Mouse (Mus musculus): ENCODE data around the gene Thrsp. TPM values are rescaled to one million over a fixed set of nuclear protein-coding genes. Genes with fewer than 3 reads are reported as not detected.

Thrsp gene
- total RNA-seq, 1 experiment: 0.89 TPM

GRCm38 (mm10) chr7:97411106-97411505 lies 6.4 kb downstream of the Thrsp start:
- peaks cover 4 to 10% of the 10 kb centered on the region in 2 experiments; a peak in 1 of 4 replicates for H3K4me1 ChIP-seq (ENCODE audit: control insufficient read depth in 2 of 2, insufficient read depth in 2 of 2, low read length in 2 of 2, poor library complexity in 1 of 2)
- in situ Hi-C loops (cut with MboI; ENCODE audit: low sequenced_read_pairs in 2 of 2, unreplicated experiment in 2 of 2): no loop called here
- H3K27ac ChIP-seq (ENCODE audit: insufficient read depth, low read depth, low read length, poor library complexity, severe bottlenecking): no peak overlapping the region
- H3K4me3 ChIP-seq (ENCODE audit: insufficient read depth in 1 of 2, low read depth in 1 of 2, low read length in 2 of 2, poor library complexity in 1 of 2, severe bottlenecking in 1 of 2): no peak overlapping the region
- DNase-seq (ENCODE audit: low read depth, low spot score): no peak
- peaks cover 9% of the 10 kb centered on the region; the same call in 1 of the 2 replicates for H3K36me3 ChIP-seq (ENCODE audit: control insufficient read depth, insufficient read depth, low read length, poor library complexity, severe bottlenecking)
- TF ChIP-seq HCFC1 (IDR thresholded peaks at IDR 0.05; ENCODE audit: borderline replicate concordance, insufficient read depth, low read length): no peak
- TF ChIP-seq CHD2 (IDR thresholded peaks at IDR 0.05; ENCODE audit: low read depth, low read length): no peak
- no peak for TF ChIP-seq MAFK (IDR thresholded peaks at IDR 0.05; ENCODE audit: insufficient read depth, low read depth, low read length)
- no peak for TF ChIP-seq ZNF384 (IDR thresholded peaks at IDR 0.05; ENCODE audit: low read depth, low read length)
- no peaks in the 10 kb centered on the region for H3K9me3 ChIP-seq (ENCODE audit: control insufficient read depth, insufficient read depth, low read depth, low read length)
- H3K9ac ChIP-seq (ENCODE audit: insufficient read depth, low read depth, low read length, poor library complexity, severe bottlenecking): no peak overlapping the region

GRCm38 (mm10) chr7:97407145-97407544 lies 10.4 kb downstream of the Thrsp start:
- in situ Hi-C loops (cut with MboI; ENCODE audit: low sequenced_read_pairs in 2 of 2, unreplicated experiment in 2 of 2): no loop called here
- Histone ChIP-seq H3K36me3 (ENCODE audit: control insufficient read depth, insufficient read depth, low read length, poor library complexity, severe bottlenecking) (peaks cover 9% of the 10 kb centered on the region; the same call in 1 of the 2 replicates), H3K4me3 (ENCODE audit: insufficient read depth in 1 of 2, low read depth in 1 of 2, low read length in 2 of 2, poor library complexity in 1 of 2, severe bottlenecking in 1 of 2) (no peak overlapping the region), H3K27ac (ENCODE audit: insufficient read depth, low read depth, low read length, poor library complexity, severe bottlenecking) (no peak overlapping the region), H3K9me3 (ENCODE audit: control insufficient read depth, insufficient read depth, low read depth, low read length) (no peaks in the 10 kb centered on the region), H3K9ac (ENCODE audit: insufficient read depth, low read depth, low read length, poor library complexity, severe bottlenecking) (no peak overlapping the region), H3K4me1 (ENCODE audit: control insufficient read depth in 2 of 2, insufficient read depth in 2 of 2, low read length in 2 of 2, poor library complexity in 1 of 2) (peaks cover 2 to 3% of the 10 kb centered on the region in 2 experiments; a peak in 1 of 4 replicates)
- no peak for TF ChIP-seq ZC3H11A (IDR thresholded peaks at IDR 0.05; ENCODE audit: borderline replicate concordance, low read depth, low read length)
- no peak for DNase-seq (ENCODE audit: low read depth, low spot score)

- Histone ChIP-seq H3K4me1 (ENCODE audit: control insufficient read depth in 2 of 2, insufficient read depth in 2 of 2, low read length in 2 of 2, poor library complexity in 1 of 2) (peaks cover 0 to 9% of the 10 kb centered on the region in 2 experiments; a peak in 2 of 4 replicates), H3K9ac (ENCODE audit: insufficient read depth, low read depth, low read length, poor library complexity, severe bottlenecking) (peak within 1 kb of the TSS; percentile 78), H3K9me3 (ENCODE audit: control insufficient read depth, insufficient read depth, low read depth, low read length) (no peaks in the 10 kb centered on the region), H3K4me3 (ENCODE audit: insufficient read depth in 1 of 2, low read depth in 1 of 2, low read length in 2 of 2, poor library complexity in 1 of 2, severe bottlenecking in 1 of 2) (peak within 1 kb of the TSS; percentile 73 to 86), H3K36me3 (ENCODE audit: control insufficient read depth, insufficient read depth, low read length, poor library complexity, severe bottlenecking) (no peaks in the 10 kb centered on the region), H3K27ac (ENCODE audit: insufficient read depth, low read depth, low read length, poor library complexity, severe bottlenecking) (no peak within 1 kb of the TSS)
- DNase-seq (ENCODE audit: low read depth, low spot score): peak; percentile 64
- in situ Hi-C loops (cut with MboI; ENCODE audit: low sequenced_read_pairs in 2 of 2, unreplicated experiment in 2 of 2): no loop called here
- no peak for TF ChIP-seq CHD2 (IDR thresholded peaks at IDR 0.05; ENCODE audit: low read depth, low read length)
- TF ChIP-seq HCFC1 (IDR thresholded peaks at IDR 0.05; ENCODE audit: borderline replicate concordance, insufficient read depth, low read length): peak; percentile 66; the same call in 1 of the 2 replicates
- no peak for TF ChIP-seq MAFK (IDR thresholded peaks at IDR 0.05; ENCODE audit: insufficient read depth, low read depth, low read length)
Observed at GRCm38 (mm10) chr7:97399960-97400715, 17.4 kb downstream of the Thrsp start, which contains the start of gene Ndufc2. Gene Ndufc2 (plus strand): TSS chr7:97400003.

- peaks cover 0 to 9% of the 10 kb centered on the region in 2 experiments; a peak in 2 of 4 replicates for H3K4me1 ChIP-seq (ENCODE audit: control insufficient read depth in 2 of 2, insufficient read depth in 2 of 2, low read length in 2 of 2, poor library complexity in 1 of 2)
- no peaks in the 10 kb centered on the region for H3K9me3 ChIP-seq (ENCODE audit: control insufficient read depth, insufficient read depth, low read depth, low read length)
- no peaks in the 10 kb centered on the region for H3K36me3 ChIP-seq (ENCODE audit: control insufficient read depth, insufficient read depth, low read length, poor library complexity, severe bottlenecking)
- DNase-seq (ENCODE audit: low read depth, low spot score): no peak
- H3K9ac ChIP-seq (ENCODE audit: insufficient read depth, low read depth, low read length, poor library complexity, severe bottlenecking): no peak overlapping the region
- no peak for TF ChIP-seq CHD2 (IDR thresholded peaks at IDR 0.05; ENCODE audit: low read depth, low read length)
- TF ChIP-seq HCFC1 (IDR thresholded peaks at IDR 0.05; ENCODE audit: borderline replicate concordance, insufficient read depth, low read length): no peak
- TF ChIP-seq ZNF384 (IDR thresholded peaks at IDR 0.05; ENCODE audit: low read depth, low read length): no peak
- no peak for TF ChIP-seq ZC3H11A (IDR thresholded peaks at IDR 0.05; ENCODE audit: borderline replicate concordance, low read depth, low read length)
- no peak for TF ChIP-seq MAFK (IDR thresholded peaks at IDR 0.05; ENCODE audit: insufficient read depth, low read depth, low read length)
- in situ Hi-C loops (cut with MboI; ENCODE audit: low sequenced_read_pairs in 2 of 2, unreplicated experiment in 2 of 2): no loop called here
- H3K4me3 ChIP-seq (ENCODE audit: insufficient read depth in 1 of 2, low read depth in 1 of 2, low read length in 2 of 2, poor library complexity in 1 of 2, severe bottlenecking in 1 of 2): 0 out of 4 replicates have a peak overlapping the region, but pooled peaks of 1 of the 2 experiments have one; percentile 86
- H3K27ac ChIP-seq (ENCODE audit: insufficient read depth, low read depth, low read length, poor library complexity, severe bottlenecking): no peak overlapping the region
Observed at GRCm38 (mm10) chr7:97398943-97399342, 18.6 kb downstream of the Thrsp start.
